Mouse (Mus musculus): ENCODE measurements around the gene Cdc42se1. TPM values are rescaled to one million over a fixed set of nuclear protein-coding genes. Genes with fewer than 3 reads are reported as not detected.

Cdc42se1 gene
- polyA plus RNA-seq, 1 experiment from 2014 or later = 114 TPM

- under 1% methylated on average over 11 of the region's 11 CpGs for WGBS
- peaks cover under 1% of the 10 kb centered on the region for H3K36me3 ChIP-seq
- ATAC-seq (ENCODE audit: insufficient number of reproducible peaks, low FRiP score, low TSS enrichment, low read depth) = no peak
- H3K4me3 ChIP-seq = peak overlapping the region; percentile 64
- no peaks in the 10 kb centered on the region for H3K27me3 ChIP-seq
- no peaks in the 10 kb centered on the region for H3K9me3 ChIP-seq
- peaks cover 24% of the 10 kb centered on the region for H3K4me1 ChIP-seq
- peak overlapping the region; percentile 85 for H3K9ac ChIP-seq
- H3K4me2 ChIP-seq = peak overlapping the region; percentile 74
- peak overlapping the region; percentile 94 for H3K27ac ChIP-seq
Observed at GRCm38 (mm10) chr3:95282381-95282864, 53.9 kb downstream of the Cdc42se1 start.

- peak; percentile 68 for ATAC-seq (ENCODE audit: insufficient number of reproducible peaks, low FRiP score, low TSS enrichment, low read depth)
- peak overlapping the region; percentile 74 for H3K4me2 ChIP-seq
- peaks cover 24% of the 10 kb centered on the region for H3K4me1 ChIP-seq
- no peaks in the 10 kb centered on the region for H3K27me3 ChIP-seq
- peak overlapping the region; percentile 64 for H3K4me3 ChIP-seq
- H3K27ac ChIP-seq = peak overlapping the region; percentile 94
- H3K36me3 ChIP-seq = peaks cover 7% of the 10 kb centered on the region
- H3K9me3 ChIP-seq = no peaks in the 10 kb centered on the region
- H3K9ac ChIP-seq = peak overlapping the region; percentile 85
- WGBS = under 1% methylated on average over 48 of the region's 51 CpGs
Observed at GRCm38 (mm10) chr3:95282865-95283588, 54.5 kb downstream of the Cdc42se1 start.

GRCm38 (mm10) chr3:95283589-95283941 lies 55.0 kb downstream of the Cdc42se1 start:
- 0% methylated on average over 7 of the region's 7 CpGs for WGBS
- Histone ChIP-seq H3K36me3 (peaks cover 12% of the 10 kb centered on the region), H3K4me1 (peaks cover 24% of the 10 kb centered on the region), H3K27me3 (no peaks in the 10 kb centered on the region), H3K27ac (peak overlapping the region; percentile 94), H3K9me3 (no peaks in the 10 kb centered on the region), H3K4me3 (peak overlapping the region; percentile 64), H3K9ac (peak overlapping the region; percentile 85), H3K4me2 (peak overlapping the region; percentile 74)
- ATAC-seq (ENCODE audit: insufficient number of reproducible peaks, low FRiP score, low TSS enrichment, low read depth) = no peak

GRCm38 (mm10) chr3:95284062-95284461 lies 55.5 kb downstream of the Cdc42se1 start:
- no peak for ATAC-seq (ENCODE audit: insufficient number of reproducible peaks, low FRiP score, low TSS enrichment, low read depth)

GRCm38 (mm10) chr3:95284501-95285281 lies 56.2 kb downstream of the Cdc42se1 start:
- no peak for ATAC-seq (ENCODE audit: insufficient number of reproducible peaks, low FRiP score, low TSS enrichment, low read depth)
- no peaks in the 10 kb centered on the region for H3K9me3 ChIP-seq
- peak overlapping the region; percentile 11; the same call in 1 of the 2 replicates for H3K27ac ChIP-seq
- 77% methylated on average over 12 of the region's 12 CpGs for WGBS
- H3K27me3 ChIP-seq = no peaks in the 10 kb centered on the region
- no peak overlapping the region for H3K9ac ChIP-seq
- H3K4me1 ChIP-seq = peaks cover 23% of the 10 kb centered on the region
- peak overlapping the region; percentile 64 for H3K4me3 ChIP-seq
- peaks cover 21% of the 10 kb centered on the region for H3K36me3 ChIP-seq
- peak overlapping the region; percentile 74 for H3K4me2 ChIP-seq

More at GRCm38 (mm10) chr3:95284062-95284461, 55.5 kb downstream of the Cdc42se1 start:
- Histone ChIP-seq H3K4me3 (peak overlapping the region; percentile 64), H3K27ac (peak overlapping the region; percentile 94; the same call in 1 of the 2 replicates), H3K4me1 (peaks cover 24% of the 10 kb centered on the region), H3K4me2 (peak overlapping the region; percentile 74), H3K9ac (peak overlapping the region; percentile 85; the same call in 1 of the 2 replicates), H3K9me3 (no peaks in the 10 kb centered on the region), H3K27me3 (no peaks in the 10 kb centered on the region), H3K36me3 (peaks cover 17% of the 10 kb centered on the region)
- WGBS = 13% methylated on average over 1 of the region's 1 CpGs

GRCm38 (mm10) chr3:95285390-95285789 lies 56.9 kb downstream of the Cdc42se1 start:
- Histone ChIP-seq H3K27me3 (no peaks in the 10 kb centered on the region), H3K4me3 (no peak overlapping the region), H3K27ac (no peak overlapping the region), H3K9me3 (no peaks in the 10 kb centered on the region), H3K4me2 (no peak overlapping the region), H3K36me3 (peaks cover 28% of the 10 kb centered on the region), H3K9ac (no peak overlapping the region), H3K4me1 (peaks cover 21% of the 10 kb centered on the region)
- ATAC-seq (ENCODE audit: insufficient number of reproducible peaks, low FRiP score, low TSS enrichment, low read depth) = no peak
- WGBS = 89% methylated on average over 5 of the region's 5 CpGs

Other genes with a start within 250 kb of the Cdc42se1 start
- 16.8 and 20.2 TPM in 2 replicates for gene Zfp687, start 213.3 kb upstream of the Cdc42se1 start, polyA plus RNA-seq (2015; fragmentation: Nextera tagmentation; extraction: Ambion mirVana)
- 253 and 271 TPM in 2 replicates for gene Psmd4, start 186.1 kb upstream of the Cdc42se1 start, polyA plus RNA-seq (2015; fragmentation: Nextera tagmentation; extraction: Ambion mirVana)
- 19.4 and 22.0 TPM in 2 replicates for gene Pip5k1a, start 121.8 kb upstream of the Cdc42se1 start, polyA plus RNA-seq (2015; fragmentation: Nextera tagmentation; extraction: Ambion mirVana)
- 139 and 141 TPM in 2 replicates for gene Vps72, start 117.7 kb upstream of the Cdc42se1 start, polyA plus RNA-seq (2015; fragmentation: Nextera tagmentation; extraction: Ambion mirVana)
- gene Tmod4, start 104.3 kb upstream of the Cdc42se1 start, polyA plus RNA-seq (2015; fragmentation: Nextera tagmentation; extraction: Ambion mirVana) = 4.2 and 12.9 TPM in 2 replicates
- 61.2 and 67.2 TPM in 2 replicates for gene Scnm1, start 94.7 kb upstream of the Cdc42se1 start, polyA plus RNA-seq (2015; fragmentation: Nextera tagmentation; extraction: Ambion mirVana)
- 17.9 and 18.5 TPM in 2 replicates for gene Lysmd1, start 94.6 kb upstream of the Cdc42se1 start, polyA plus RNA-seq (2015; fragmentation: Nextera tagmentation; extraction: Ambion mirVana)
- 6.1 and 7.1 TPM in 2 replicates for gene Tnfaip8l2, start 86.4 kb upstream of the Cdc42se1 start, polyA plus RNA-seq (2015; fragmentation: Nextera tagmentation; extraction: Ambion mirVana)
- gene Sema6c, start 68.3 kb upstream of the Cdc42se1 start, polyA plus RNA-seq (2015; fragmentation: Nextera tagmentation; extraction: Ambion mirVana) = 9.3 and 11.2 TPM in 2 replicates
- 8.6 and 10.4 TPM in 2 replicates for gene Gabpb2, start 10.8 kb upstream of the Cdc42se1 start, polyA plus RNA-seq (2015; fragmentation: Nextera tagmentation; extraction: Ambion mirVana)
- 11.5 and 15.5 TPM in 2 replicates for gene Mllt11, start 3.4 kb downstream of the Cdc42se1 start, polyA plus RNA-seq (2015; fragmentation: Nextera tagmentation; extraction: Ambion mirVana)
- gene Gm128, start 12.9 kb downstream of the Cdc42se1 start, polyA plus RNA-seq (2015; fragmentation: Nextera tagmentation; extraction: Ambion mirVana) = 0.53 and 0.76 TPM in 2 replicates
- 15.6 and 17.2 TPM in 2 replicates for gene Bnipl, start 22.5 kb downstream of the Cdc42se1 start, polyA plus RNA-seq (2015; fragmentation: Nextera tagmentation; extraction: Ambion mirVana)
- gene Mindy1, start 52.6 kb downstream of the Cdc42se1 start, polyA plus RNA-seq (2015; fragmentation: Nextera tagmentation; extraction: Ambion mirVana) = 49.8 and 53.1 TPM in 2 replicates
- gene Prune1, start 53.3 kb downstream of the Cdc42se1 start, polyA plus RNA-seq (2015; fragmentation: Nextera tagmentation; extraction: Ambion mirVana) = 22.7 and 31.6 TPM in 2 replicates
- gene Anxa9, start 78.4 kb downstream of the Cdc42se1 start, polyA plus RNA-seq (2015; fragmentation: Nextera tagmentation; extraction: Ambion mirVana) = 12.5 and 15.1 TPM in 2 replicates
- gene Cers2, start 86.1 kb downstream of the Cdc42se1 start, polyA plus RNA-seq (2015; fragmentation: Nextera tagmentation; extraction: Ambion mirVana) = 154 and 157 TPM in 2 replicates
- 35.9 and 36.9 TPM in 2 replicates for gene Setdb1, start 128.5 kb downstream of the Cdc42se1 start, polyA plus RNA-seq (2015; fragmentation: Nextera tagmentation; extraction: Ambion mirVana)
- not detected in 2 replicates for gene 4930558C23Rik, start 174.1 kb downstream of the Cdc42se1 start, polyA plus RNA-seq (2015; fragmentation: Nextera tagmentation; extraction: Ambion mirVana)
- gene Arnt, start 205.7 kb downstream of the Cdc42se1 start, polyA plus RNA-seq (2015; fragmentation: Nextera tagmentation; extraction: Ambion mirVana) = 49.5 and 52.3 TPM in 2 replicates

All from limb, embryonic 15.5 days (tissue).